Mouse (Mus musculus) urinary bladder, adult 2 months (tissue): ENCODE results near the gene Krtap4-1. TPM values are rescaled to one million over a fixed set of nuclear protein-coding genes. Genes with fewer than 3 reads are reported as not detected.
"Not testable (repeated sequence)": the region's sequence is repeated elsewhere in the genome, so short reads cannot be mapped to it uniquely, and the experiment has no call there.

ENCODE experiments used
- DNase-seq: peaks from one replicate; pipeline ENCODE4 v3.0.0; 2022; ENCODE audit warnings: low spot score
- polyA plus RNA-seq: library from polyadenylated mRNA; depleted of rRNA; stranded (reverse); fragments of >200 nt; gene quantifications from 2 replicates; pipeline ENCODE4 v1.2.3, GENCODE M21; 2012; rRNA removed

Krtap4-1 gene
- not detected in 2 replicates for polyA plus RNA-seq

GRCm38 (mm10) chr11:99628138-99628537 lies at the start of gene Krtap4-1:
Gene Krtap4-1 (minus strand): TSS chr11:99628238.
- no peak for DNase-seq

GRCm38 (mm10) chr11:99665860-99666259 lies 37.8 kb upstream of the Krtap4-1 start, which contains the start of gene Krtap4-6:
Gene Krtap4-6 (minus strand): TSS chr11:99665960.
- DNase-seq = no peak

- no peak for DNase-seq
Observed at GRCm38 (mm10) chr11:99662802-99663201, 34.8 kb upstream of the Krtap4-1 start.

GRCm38 (mm10) chr11:99659256-99659655 lies 31.2 kb upstream of the Krtap4-1 start:
- no peak for DNase-seq

GRCm38 (mm10) chr11:99658467-99659010 lies 30.5 kb upstream of the Krtap4-1 start, which contains the start of gene Gm11563:
Gene Gm11563 (minus strand): TSS chr11:99658960.
- not testable (repeated sequence) for DNase-seq

- DNase-seq = no peak
Observed at GRCm38 (mm10) chr11:99657051-99657450, 29.0 kb upstream of the Krtap4-1 start.

- DNase-seq = no peak
Observed at GRCm38 (mm10) chr11:99650136-99650535, 22.1 kb upstream of the Krtap4-1 start, which contains the start of gene Gm11555. Gene Gm11555 (minus strand): TSS chr11:99650236.

- no peak for DNase-seq
Observed at GRCm38 (mm10) chr11:99646444-99646843, 18.4 kb upstream of the Krtap4-1 start.

- no peak for DNase-seq
Observed at GRCm38 (mm10) chr11:99644351-99644750, 16.3 kb upstream of the Krtap4-1 start.

GRCm38 (mm10) chr11:99643635-99644139 lies 15.6 kb upstream of the Krtap4-1 start, which contains the start of gene Krtap4-7:
Gene Krtap4-7 (minus strand): TSS chr11:99644089.
- not testable (repeated sequence) for DNase-seq

- DNase-seq = no peak
Observed at GRCm38 (mm10) chr11:99640926-99641325, 12.9 kb upstream of the Krtap4-1 start.

- DNase-seq = no peak
Observed at GRCm38 (mm10) chr11:99637086-99637485, 9.0 kb upstream of the Krtap4-1 start.

- no peak for DNase-seq
Observed at GRCm38 (mm10) chr11:99634653-99635134, 6.7 kb upstream of the Krtap4-1 start, which contains the start of gene Krtap4-2. Gene Krtap4-2 (minus strand): TSS chr11:99635084.

- no peak for DNase-seq
Observed at GRCm38 (mm10) chr11:99633293-99633692, 5.3 kb upstream of the Krtap4-1 start.

- no peak for DNase-seq
Observed at GRCm38 (mm10) chr11:99630890-99631289, 2.9 kb upstream of the Krtap4-1 start.

GRCm38 (mm10) chr11:99620335-99620734 lies 7.7 kb downstream of the Krtap4-1 start, which contains the start of gene Gm11562:
Gene Gm11562 (minus strand): TSS chr11:99620435.
- DNase-seq = no peak

- no peak for DNase-seq
Observed at GRCm38 (mm10) chr11:99614796-99615363, 13.2 kb downstream of the Krtap4-1 start, which contains the start of gene Krtap2-4. Gene Krtap2-4 (minus strand): TSS chr11:99614846.

- not testable (repeated sequence) for DNase-seq
Observed at GRCm38 (mm10) chr11:99610089-99610488, 17.9 kb downstream of the Krtap4-1 start, which contains the start of gene Gm11937. Gene Gm11937 (minus strand): TSS chr11:99610189.

- no peak for DNase-seq
Observed at GRCm38 (mm10) chr11:99609126-99609525, 18.9 kb downstream of the Krtap4-1 start.

- not testable (repeated sequence) for DNase-seq
Observed at GRCm38 (mm10) chr11:99603208-99603607, 24.8 kb downstream of the Krtap4-1 start, which contains the start of gene Gm11938. Gene Gm11938 (minus strand): TSS chr11:99603308.

- not testable (repeated sequence) for DNase-seq
Observed at GRCm38 (mm10) chr11:99597742-99598141, 30.3 kb downstream of the Krtap4-1 start, which contains the start of gene Krtap9-3. Gene Krtap9-3 (minus strand): TSS chr11:99598105.

- no peak for DNase-seq
Observed at GRCm38 (mm10) chr11:99590981-99591380, 37.1 kb downstream of the Krtap4-1 start, which contains the start of gene Krtap1-3. Gene Krtap1-3 (minus strand): TSS chr11:99591339.
